Mouse (Mus musculus): Measurements from ENCODE around the gene Ndufs3.
A peak's percentile ranks its signal among the peaks of the same experiment; 100 is the strongest.

Ndufs3 gene

DNA sequence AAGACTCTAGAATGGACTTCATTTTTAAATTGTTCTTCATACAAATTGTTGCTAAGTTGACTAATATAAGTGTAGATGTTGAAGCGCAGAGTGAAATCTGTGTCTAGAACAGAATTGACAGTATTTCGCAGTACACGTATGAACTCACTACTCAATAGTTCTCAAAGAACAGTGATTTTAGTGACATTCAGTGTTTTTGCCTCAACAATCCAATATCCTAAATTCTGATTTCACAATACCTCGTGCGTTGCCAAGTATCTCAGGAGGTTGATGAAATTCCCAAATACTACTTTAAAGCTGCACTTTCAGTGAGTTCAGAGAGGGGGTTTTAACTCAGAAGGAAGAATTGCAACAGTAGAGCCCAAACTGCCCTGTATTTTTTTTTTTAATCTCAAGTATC lies 56.3 kb downstream of the Ndufs3 start:
- no peak for DNase-seq (ENCODE audit: low spot score)

DNA sequence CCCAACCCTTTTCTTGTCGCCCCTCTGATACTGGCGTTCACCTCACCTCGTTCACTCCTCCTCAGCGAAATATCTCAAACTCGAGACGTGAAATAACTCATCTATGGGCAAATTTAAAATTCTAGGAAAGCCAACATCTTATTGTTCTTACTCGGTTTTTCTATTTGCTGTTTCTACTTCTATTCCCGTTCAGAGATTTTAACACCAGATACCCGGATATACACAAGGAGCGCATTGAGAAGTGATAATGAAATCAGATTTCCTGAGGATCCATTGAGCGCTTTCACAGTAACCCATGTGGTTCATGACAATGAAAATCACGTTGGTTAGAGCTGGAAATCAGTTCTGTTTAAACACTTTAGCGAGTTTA lies 57.0 kb downstream of the Ndufs3 start:
- no peak for DNase-seq (ENCODE audit: low spot score)

DNA sequence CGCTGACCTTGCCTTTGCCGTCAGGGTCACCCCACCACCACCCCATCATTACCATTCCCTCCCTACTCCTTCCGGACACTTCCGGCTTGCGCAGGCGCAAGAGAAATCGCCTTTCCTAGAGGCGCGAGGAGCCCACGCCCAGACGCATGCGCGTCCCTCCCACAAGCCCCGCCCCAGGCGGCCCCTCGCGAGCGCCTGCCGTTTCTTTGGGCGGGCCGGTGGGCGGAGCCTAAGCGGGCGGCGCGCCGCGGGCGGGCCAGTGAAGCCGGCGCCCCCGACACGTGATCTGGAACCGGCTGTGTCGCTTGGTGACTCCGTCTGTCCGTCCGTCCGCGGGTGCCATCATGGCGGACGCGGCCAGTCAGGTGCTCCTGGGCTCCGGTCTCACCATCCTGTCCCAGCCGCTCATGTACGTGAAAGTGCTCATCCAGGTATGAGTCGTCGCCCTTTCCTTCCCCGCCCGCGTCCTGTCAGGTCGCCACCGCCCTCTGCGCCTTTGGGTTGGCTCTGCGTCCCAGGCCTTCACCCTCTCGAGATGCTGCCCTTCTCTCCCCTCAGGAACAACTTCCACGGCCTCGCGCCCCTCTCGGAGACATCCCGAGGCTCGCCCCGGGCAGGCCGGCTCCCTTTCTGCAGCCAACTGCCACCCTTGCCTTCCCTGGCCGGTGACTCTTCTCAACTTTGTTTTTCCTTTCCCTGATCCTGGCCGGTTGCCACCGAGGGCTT lies 57.5 kb downstream of the Ndufs3 start, which contains the start of gene Mtch2:
Mtch2 (plus strand) TSS at position 201 of the 726 bp plus-strand sequence.
- DNase-seq (ENCODE audit: low spot score), result peak; percentile 99

DNA sequence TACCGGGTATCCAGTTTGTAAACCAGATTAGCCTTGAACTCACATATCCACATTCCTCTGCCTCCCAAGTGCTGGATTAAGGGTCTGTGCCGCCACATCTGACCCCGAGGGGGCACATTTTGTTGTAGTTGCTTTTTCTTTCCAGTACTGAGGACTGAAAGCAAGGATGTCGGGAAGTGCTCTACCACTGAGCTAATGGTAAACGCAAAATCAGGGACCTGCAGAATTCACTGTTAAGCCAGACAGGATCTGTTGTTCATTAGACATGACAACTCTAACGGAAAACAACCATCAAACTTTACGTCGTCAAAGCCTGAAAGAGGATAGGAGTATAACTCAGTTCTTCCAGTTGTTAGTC lies 58.1 kb downstream of the Ndufs3 start:
- no peak for DNase-seq (ENCODE audit: low spot score)

DNA sequence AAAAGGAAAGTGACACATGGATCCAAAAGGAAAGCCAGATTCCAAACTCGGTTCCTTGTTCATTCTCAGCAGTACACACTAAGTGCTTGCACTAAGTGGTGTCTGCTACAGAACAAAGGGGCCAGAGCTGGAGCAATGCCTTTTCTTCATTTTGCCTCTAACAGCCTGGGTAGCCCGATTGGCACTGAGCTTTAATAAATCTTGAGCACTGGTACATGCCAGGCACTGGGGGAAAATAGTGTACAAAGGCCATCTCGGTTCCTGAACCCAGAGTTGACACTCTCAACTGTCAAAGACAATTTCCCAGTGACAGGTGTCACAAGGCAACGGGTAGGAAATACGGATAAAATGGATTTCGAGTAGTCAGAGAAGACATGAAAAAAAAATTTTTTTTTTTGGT lies 58.5 kb downstream of the Ndufs3 start:
- no peak for DNase-seq (ENCODE audit: low spot score)

DNA sequence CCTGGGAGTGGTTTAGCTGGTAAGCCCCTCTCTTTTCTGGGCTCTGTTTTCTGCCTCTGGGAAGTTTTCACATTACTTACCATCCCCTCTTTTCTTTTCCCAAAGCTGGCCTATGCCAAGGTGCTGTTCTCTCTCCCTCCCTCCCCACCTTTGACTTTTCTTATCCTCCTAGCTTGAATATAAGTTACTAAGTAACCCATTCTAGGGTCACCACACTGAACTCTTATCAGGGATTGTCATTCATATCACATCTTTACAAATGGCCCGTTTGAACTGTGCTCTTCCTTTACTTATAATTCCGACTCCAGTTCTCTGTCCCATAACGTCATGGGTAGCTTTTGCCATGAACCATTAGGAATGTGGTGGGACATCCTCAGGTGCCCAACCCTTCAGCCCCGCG lies 59.4 kb downstream of the Ndufs3 start:
- DNase-seq (ENCODE audit: low spot score), result no peak
